Mouse (Mus musculus): ENCODE results near the gene Pkd1. TPM values are rescaled to one million over a fixed set of nuclear protein-coding genes. Genes with fewer than 3 reads are reported as not detected.

Pkd1 gene
- total and polyA plus RNA-seq, 3 experiments, result 35.6 to 48.5 (median 36.2) TPM

DNA sequence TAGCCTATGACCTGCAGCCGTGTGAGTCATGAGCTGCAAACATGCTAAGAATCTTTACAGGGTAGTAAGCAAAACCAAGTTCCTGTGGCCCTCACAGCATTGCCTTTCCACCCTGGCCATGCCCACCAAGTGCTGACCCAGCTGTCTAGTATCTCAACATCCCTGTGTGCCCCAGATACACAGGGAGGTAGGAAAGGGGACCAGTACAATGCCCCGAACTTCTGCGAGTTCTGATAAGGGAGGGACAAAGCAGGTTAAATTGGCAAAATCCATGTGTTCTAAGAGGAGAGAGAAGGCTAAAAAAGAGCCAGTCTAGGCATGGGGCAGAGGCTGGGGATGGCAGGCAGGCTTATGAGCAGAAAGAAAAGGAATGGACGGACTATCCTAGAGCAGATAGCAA is 58.7 kb downstream of the Pkd1 start:
- intact Hi-C loops (cut with DNase I), result no loop called here
- Histone ChIP-seq H3K36me3 (ENCODE audit: control insufficient read depth, insufficient read depth, low read length) (no peaks in the 10 kb centered on the region), H3K4me1 (ENCODE audit: control insufficient read depth, insufficient read depth, low read length) (no peaks in the 10 kb centered on the region), H3K27ac (no peak overlapping the region), H3K27me3 (ENCODE audit: control insufficient read depth, insufficient read depth, low read length) (no peaks in the 10 kb centered on the region), H3K4me3 (no peak overlapping the region), H3K9ac (ENCODE audit: low read depth, low read length) (no peak overlapping the region), H3K79me2 (replicated peaks; ENCODE audit: control insufficient read depth, insufficient read depth, low read length) (no peaks in the 10 kb centered on the region)
- WGBS, result 84% methylated on average over 4 of the region's 4 CpGs
- DNase-seq, result no peak
- TF ChIP-seq EP300 (IDR thresholded peaks at IDR 0.05; ENCODE audit: insufficient read depth, low read depth, low read length) (no peak), CTCF (IDR thresholded peaks at IDR 0.05) (no peak), POLR2A (IDR thresholded peaks at IDR 0.05; ENCODE audit: insufficient read depth, low read depth, low read length) (no peak)

DNA sequence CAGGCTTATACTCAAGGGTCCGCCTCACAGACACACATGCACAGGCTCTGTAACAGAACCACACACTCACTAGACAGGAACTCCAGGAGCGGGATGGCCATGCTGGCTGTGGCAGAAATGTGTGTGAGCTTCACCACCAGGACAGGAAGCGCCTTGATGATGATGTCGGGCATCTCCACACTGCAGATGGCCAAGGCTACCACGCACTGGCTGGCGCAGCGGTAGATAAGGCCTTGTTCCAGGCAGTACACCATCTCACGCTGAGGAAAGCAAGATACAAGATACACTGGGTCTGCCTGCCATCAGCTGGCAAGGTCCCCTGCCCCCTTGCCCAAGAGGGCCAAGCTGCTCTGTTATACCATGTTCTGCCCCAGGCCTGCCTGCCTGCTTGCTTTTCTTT is 59.2 kb downstream of the Pkd1 start:
- no peaks in the 10 kb centered on the region for H3K4me1 ChIP-seq (ENCODE audit: control insufficient read depth, insufficient read depth, low read length)
- intact Hi-C loops (cut with DNase I), result no loop called here
- H3K27me3 ChIP-seq (ENCODE audit: control insufficient read depth, insufficient read depth, low read length), result no peaks in the 10 kb centered on the region
- H3K36me3 ChIP-seq (ENCODE audit: control insufficient read depth, insufficient read depth, low read length), result no peaks in the 10 kb centered on the region
- TF ChIP-seq EP300 (IDR thresholded peaks at IDR 0.05; ENCODE audit: insufficient read depth, low read depth, low read length) (no peak), POLR2A (IDR thresholded peaks at IDR 0.05; ENCODE audit: insufficient read depth, low read depth, low read length) (no peak), CTCF (IDR thresholded peaks at IDR 0.05) (no peak)
- no peak overlapping the region for H3K4me3 ChIP-seq
- H3K79me2 ChIP-seq (replicated peaks; ENCODE audit: control insufficient read depth, insufficient read depth, low read length), result no peaks in the 10 kb centered on the region
- no peak for DNase-seq
- WGBS, result 85% methylated on average over 8 of the region's 8 CpGs
- H3K27ac ChIP-seq, result no peak overlapping the region
- H3K9ac ChIP-seq (ENCODE audit: low read depth, low read length), result no peak overlapping the region

DNA sequence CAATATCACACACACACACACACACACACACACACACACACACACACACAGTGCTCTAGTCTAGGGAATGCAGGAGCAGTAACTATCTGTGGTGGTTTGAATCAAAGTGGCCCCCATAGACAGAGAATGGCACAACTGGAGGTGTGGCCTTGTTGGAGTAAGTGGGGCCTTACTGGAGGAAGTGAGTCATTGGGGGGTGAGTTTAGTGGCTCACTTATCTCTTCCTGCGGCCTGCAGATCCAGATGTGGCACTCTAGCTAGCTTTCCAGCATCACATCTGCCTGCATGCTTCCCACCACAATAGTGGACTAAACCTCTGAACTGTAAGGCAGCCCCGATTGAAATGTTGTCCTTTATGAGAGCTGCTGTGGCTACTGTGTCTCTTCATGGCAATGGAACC is 61.1 kb downstream of the Pkd1 start:
- Histone ChIP-seq H3K79me2 (replicated peaks; ENCODE audit: control insufficient read depth, insufficient read depth, low read length) (no peaks in the 10 kb centered on the region), H3K27ac (no peak overlapping the region), H3K36me3 (ENCODE audit: control insufficient read depth, insufficient read depth, low read length) (no peaks in the 10 kb centered on the region), H3K27me3 (ENCODE audit: control insufficient read depth, insufficient read depth, low read length) (no peaks in the 10 kb centered on the region), H3K4me3 (no peak overlapping the region), H3K4me1 (ENCODE audit: control insufficient read depth, insufficient read depth, low read length) (no peaks in the 10 kb centered on the region), H3K9ac (ENCODE audit: low read depth, low read length) (no peak overlapping the region)
- WGBS, result 30% methylated on average over 2 of the region's 2 CpGs
- DNase-seq, result no peak
- TF ChIP-seq EP300 (IDR thresholded peaks at IDR 0.05; ENCODE audit: insufficient read depth, low read depth, low read length) (no peak), POLR2A (IDR thresholded peaks at IDR 0.05; ENCODE audit: insufficient read depth, low read depth, low read length) (no peak)
- intact Hi-C loops (cut with DNase I), result no loop called here

DNA sequence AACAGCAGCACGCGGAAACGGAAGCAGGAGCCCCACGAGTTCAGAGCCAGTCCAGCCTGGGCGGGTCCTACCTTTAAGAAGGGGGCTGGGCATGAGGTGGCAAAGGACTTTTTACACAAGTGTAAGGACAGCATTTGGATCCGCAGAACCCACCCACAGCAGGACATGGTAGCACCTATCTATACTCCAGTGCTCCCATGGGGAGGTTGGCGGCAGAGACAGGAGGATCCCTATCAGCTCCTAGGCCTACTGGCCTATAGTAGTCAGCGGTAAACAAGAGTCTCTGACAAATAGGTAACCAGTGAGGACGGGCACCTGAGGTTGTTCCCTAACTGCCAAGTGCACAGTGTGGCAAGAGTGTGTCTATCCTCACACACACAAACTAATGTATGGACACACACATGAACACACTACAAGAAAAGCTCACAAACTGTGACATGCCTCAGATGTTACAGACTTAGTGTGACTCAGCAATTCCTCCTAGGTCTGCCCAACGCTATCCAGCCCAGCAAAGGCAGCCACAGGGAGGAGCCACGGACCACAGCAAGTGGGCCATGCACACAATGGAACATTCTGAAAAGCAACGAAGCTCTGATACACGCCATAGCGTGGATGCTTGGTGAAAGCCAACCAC is 68.0 kb downstream of the Pkd1 start:
- intact Hi-C loops (cut with DNase I), result no loop called here

DNA sequence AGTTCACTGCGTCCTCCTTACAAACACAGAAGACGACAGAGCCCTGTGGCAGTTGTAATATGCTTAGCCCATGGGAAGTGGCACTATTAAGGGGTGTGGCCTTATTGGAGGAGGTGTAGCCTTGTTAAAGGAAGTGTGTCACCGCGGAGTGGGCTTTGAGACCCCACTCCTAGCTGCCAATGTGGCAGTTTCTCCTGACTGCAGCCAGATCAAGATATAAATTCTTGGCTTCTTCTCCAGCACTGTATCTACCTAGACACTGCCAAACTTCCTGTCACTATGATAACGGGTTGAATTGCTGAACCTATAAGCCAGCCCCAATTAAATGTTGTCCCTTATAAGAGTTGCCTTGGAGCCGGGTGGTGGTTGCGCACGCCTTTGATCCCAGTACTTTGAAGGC is 75.8 kb downstream of the Pkd1 start:
- Histone ChIP-seq H3K4me1 (ENCODE audit: control insufficient read depth, insufficient read depth, low read length) (peaks cover 1% of the 10 kb centered on the region), H3K36me3 (ENCODE audit: control insufficient read depth, insufficient read depth, low read length) (no peaks in the 10 kb centered on the region), H3K79me2 (replicated peaks; ENCODE audit: control insufficient read depth, insufficient read depth, low read length) (no peaks in the 10 kb centered on the region), H3K27me3 (ENCODE audit: control insufficient read depth, insufficient read depth, low read length) (no peaks in the 10 kb centered on the region), H3K4me3 (no peak overlapping the region), H3K27ac (no peak overlapping the region), H3K9ac (ENCODE audit: low read depth, low read length) (no peak overlapping the region)
- no peak for TF ChIP-seq EP300 (IDR thresholded peaks at IDR 0.05; ENCODE audit: insufficient read depth, low read depth, low read length)
- no peak for TF ChIP-seq CTCF (IDR thresholded peaks at IDR 0.05)
- TF ChIP-seq POLR2A (IDR thresholded peaks at IDR 0.05; ENCODE audit: insufficient read depth, low read depth, low read length), result no peak
- DNase-seq, result no peak
- intact Hi-C loops (cut with DNase I), result no loop called here
- WGBS, result 84% methylated on average over 8 of the region's 8 CpGs

More for the DNA sequence above, 68.0 kb downstream of the Pkd1 start:
- 77% methylated on average over 14 of the region's 14 CpGs for WGBS
- peak; percentile 40 for TF ChIP-seq CTCF (IDR thresholded peaks at IDR 0.05)
- no peak for TF ChIP-seq POLR2A (IDR thresholded peaks at IDR 0.05; ENCODE audit: insufficient read depth, low read depth, low read length)
- H3K27ac ChIP-seq, result no peak overlapping the region
- no peak overlapping the region for H3K9ac ChIP-seq (ENCODE audit: low read depth, low read length)
- no peaks in the 10 kb centered on the region for H3K36me3 ChIP-seq (ENCODE audit: control insufficient read depth, insufficient read depth, low read length)
- H3K4me1 ChIP-seq (ENCODE audit: control insufficient read depth, insufficient read depth, low read length), result no peaks in the 10 kb centered on the region
- no peaks in the 10 kb centered on the region for H3K79me2 ChIP-seq (replicated peaks; ENCODE audit: control insufficient read depth, insufficient read depth, low read length)
- H3K27me3 ChIP-seq (ENCODE audit: control insufficient read depth, insufficient read depth, low read length), result no peaks in the 10 kb centered on the region
- no peak for DNase-seq
- H3K4me3 ChIP-seq, result no peak overlapping the region

DNA sequence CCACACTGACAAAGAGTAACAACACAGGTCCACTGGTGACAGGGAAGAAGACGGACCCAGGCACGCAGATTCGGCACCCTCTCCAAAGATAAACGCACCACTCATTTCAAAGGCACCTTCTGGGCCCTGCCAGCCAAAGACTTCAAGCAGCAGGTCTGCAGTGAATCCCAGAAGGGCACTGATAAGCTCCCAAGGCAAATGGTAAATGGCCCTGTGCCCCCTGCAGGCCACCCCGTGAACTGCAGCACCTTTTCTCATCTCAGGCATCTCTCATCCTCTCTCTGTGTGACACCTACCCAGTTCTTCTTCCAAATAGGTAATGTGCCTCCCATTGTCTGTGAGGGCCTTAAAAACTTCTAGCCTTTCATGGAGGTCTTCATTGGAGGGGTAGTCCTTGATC is 79.0 kb downstream of the Pkd1 start:
- Histone ChIP-seq H3K4me1 (ENCODE audit: control insufficient read depth, insufficient read depth, low read length) (peaks cover 8% of the 10 kb centered on the region), H3K27ac (no peak overlapping the region), H3K4me3 (no peak overlapping the region), H3K9ac (ENCODE audit: low read depth, low read length) (no peak overlapping the region), H3K36me3 (ENCODE audit: control insufficient read depth, insufficient read depth, low read length) (no peaks in the 10 kb centered on the region), H3K27me3 (ENCODE audit: control insufficient read depth, insufficient read depth, low read length) (no peaks in the 10 kb centered on the region), H3K79me2 (replicated peaks; ENCODE audit: control insufficient read depth, insufficient read depth, low read length) (no peaks in the 10 kb centered on the region)
- TF ChIP-seq EP300 (IDR thresholded peaks at IDR 0.05; ENCODE audit: insufficient read depth, low read depth, low read length) (peak; percentile 87; the same call in 1 of the 2 replicates), POLR2A (IDR thresholded peaks at IDR 0.05; ENCODE audit: insufficient read depth, low read depth, low read length) (no peak), CTCF (IDR thresholded peaks at IDR 0.05) (peak; percentile 100)
- intact Hi-C loops (cut with DNase I), result loop anchor here (2.0 kb wide), 1 partner anchor 90 kb away; no protein-coding TSS in a partner anchor
- whole genome bisulfite sequencing, result 17% methylated on average over 5 of the region's 5 CpGs
- DNase-seq, result peak; percentile 70 to 82
